Mouse (Mus musculus) liver, embryonic 14.5 days (tissue): ENCODE measurements around the gene Tent4a. TPM values are rescaled to one million over a fixed set of nuclear protein-coding genes. Genes with fewer than 3 reads are reported as not detected.

ENCODE experiments used
- ATAC-seq: fragments of 200-750 bp; cut with Nextera tagmentation; 2 replicates; pipeline ENCODE4 v1.8.0; 2017; ENCODE audit warnings: moderate number of reproducible peaks, mild to moderate bottlenecking, moderate library complexity; ENCODE audit not compliant: insufficient read depth
- DNase-seq, 3 experiments: peaks; one replicate each; pipeline ENCODE4 v3.0.0-alpha.2; 2012 to 2013; ENCODE audit warnings: low read depth in 3 of 3, low spot score in 3 of 3
- H3K27ac ChIP-seq: fragments of 300-500 bp; sonication (generic); 2 replicates; pipeline ENCODE4 v1.5.1; 2014; ENCODE audit warnings: moderate library complexity, mild to moderate bottlenecking, control low read depth, inconsistent platforms
- H3K27me3 ChIP-seq: fragments of 300-500 bp; sonication (generic); 2 replicates; pipeline ENCODE4 v1.6.1; 2014; ENCODE audit warnings: mild to moderate bottlenecking, low read length, moderate library complexity; ENCODE audit not compliant: control insufficient read depth, insufficient read depth
- H3K36me3 ChIP-seq: fragments of 300-500 bp; sonication (generic); replicated peaks from 2 replicates; pipeline ENCODE4 v1.6.1; 2014; ENCODE audit warnings: low read depth; ENCODE audit not compliant: control insufficient read depth, insufficient read depth
- H3K4me1 ChIP-seq, 2 experiments: fragments of 200-500 bp in 1 of 2; fragments of 300-500 bp in 1 of 2; sonication (generic) in 1 of 2; replicated peaks; 2 replicates each; pipeline ENCODE4 v1.6.1; 2012 to 2014; ENCODE audit warnings: antibody characterized with exemption in 1 of 2, inconsistent platforms in 1 of 2, low read length in 1 of 2; ENCODE audit not compliant: control insufficient read depth in 2 of 2, insufficient read depth in 2 of 2
- H3K4me2 ChIP-seq: fragments of 300-500 bp; sonication (generic); 2 replicates; pipeline ENCODE4 v1.6.1; 2014; ENCODE audit warnings: low read depth, mild to moderate bottlenecking, control low read depth, moderate library complexity
- H3K4me3 ChIP-seq, 2 experiments: fragments of 200-500 bp in 1 of 2; fragments of 300-500 bp in 1 of 2; sonication (generic) in 1 of 2; 2 replicates each; pipeline ENCODE4 v1.5.1; 2012 to 2014; ENCODE audit warnings: low read depth in 2 of 2, low read length in 2 of 2, mild to moderate bottlenecking in 2 of 2, control low read depth in 1 of 2, inconsistent platforms in 1 of 2, moderate library complexity in 1 of 2; ENCODE audit not compliant: insufficient read depth in 1 of 2
- H3K9ac ChIP-seq: fragments of 300-500 bp; sonication (generic); replicated peaks from 2 replicates; pipeline ENCODE4 v1.6.1; 2014; ENCODE audit warnings: mild to moderate bottlenecking, control low read depth, moderate library complexity
- H3K9me3 ChIP-seq: fragments of 300-500 bp; sonication (generic); 2 replicates; pipeline ENCODE4 v1.6.1; 2016; ENCODE audit warnings: low read length, mixed read lengths; ENCODE audit not compliant: control insufficient read depth
- CTCF ChIP-seq: IDR thresholded peaks from 2 replicates; pipeline ENCODE4 v1.5.1; 2016; ENCODE audit warnings: antibody characterized with exemption, low read depth, control low read depth
- EP300 ChIP-seq: IDR thresholded peaks from 2 replicates; pipeline ENCODE4 v1.6.1; 2016; ENCODE audit warnings: antibody characterized with exemption, low read depth
- WGBS: fragments of 180-500 bp; shearing (Covaris S2); extraction: QIAGEN DNeasy Blood & Tissue Kit; methylation state at CpG from one replicate; pipeline ENCODE4 v1.1.7; 2014; ENCODE audit not compliant: insufficient replicate concordance; 5-methylcytosine and 5-hydroxymethylcytosine counted together
- polyA plus RNA-seq, 2 experiments: library from polyadenylated mRNA; depleted of rRNA in 1 of 2; stranded (reverse) in 1 of 2; unstranded in 1 of 2; fragments of >200 nt; fragmentation: Nextera tagmentation in 1 of 2; extraction: Ambion mirVana in 1 of 2; gene quantifications; 2 replicates each; pipeline versions ENCODE4 v1.2.1 to v1.2.3; 2012 to 2014

The Tent4a gene
- polyA plus RNA-seq, 2 experiments: 2.3 to 6.3 TPM

DNA sequence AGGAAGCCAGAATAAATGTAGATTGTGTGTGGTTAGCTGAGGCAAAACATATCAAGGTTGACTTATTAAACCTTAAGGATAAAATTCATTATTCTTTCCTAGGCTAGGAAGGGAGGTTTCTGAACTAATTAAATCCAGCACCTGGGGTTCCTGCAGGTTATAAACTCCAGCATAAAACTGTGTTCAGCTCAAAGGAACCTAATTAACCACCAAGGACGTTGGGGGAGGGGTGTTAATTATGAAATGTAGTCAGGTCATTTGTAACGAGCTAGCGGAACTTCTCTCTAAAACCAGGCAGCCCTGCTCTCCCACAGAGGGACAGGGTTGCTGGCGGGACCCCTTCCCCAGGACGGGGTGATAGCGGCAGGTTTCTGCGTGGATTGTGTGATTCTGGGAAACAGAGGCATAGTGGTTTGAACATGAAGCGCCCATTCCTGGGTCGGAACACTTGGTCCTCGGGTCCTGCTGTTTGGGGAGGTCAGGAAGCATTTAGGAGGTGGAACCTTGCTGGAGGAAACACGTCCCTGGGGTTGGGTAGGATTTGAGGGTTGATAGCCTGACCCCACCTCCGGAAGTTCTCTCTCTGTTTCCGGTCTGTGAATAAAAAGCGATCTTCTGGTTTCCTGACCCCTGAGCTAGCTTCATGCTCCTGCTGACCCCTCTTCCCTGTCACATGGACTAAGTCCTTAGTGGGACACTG lies 78.8 kb downstream of the Tent4a start:
- H3K4me1 ChIP-seq: no peaks in the 10 kb centered on the region
- DNase-seq: no peak
- H3K4me3 ChIP-seq: no peak overlapping the region
- H3K27me3 ChIP-seq: no peaks in the 10 kb centered on the region
- no peaks in the 10 kb centered on the region for H3K9me3 ChIP-seq
- ATAC-seq: no peak
- H3K9ac ChIP-seq: no peak overlapping the region
- no peaks in the 10 kb centered on the region for H3K36me3 ChIP-seq
- WGBS: 61% methylated on average over 14 of the region's 14 CpGs
- no peak overlapping the region for H3K4me2 ChIP-seq
- H3K27ac ChIP-seq: no peak overlapping the region
- TF ChIP-seq CTCF (no peak), EP300 (no peak)

Other genes with a start within 250 kb of the Tent4a start
- 39.7 and 58.7 TPM in 2 replicates for gene Nsun2, start 871 bp downstream of the Tent4a start, polyA plus RNA-seq (2012; rRNA removed)
- 88.8 and 98.1 TPM in 2 replicates for gene Nsun2, start 871 bp downstream of the Tent4a start, polyA plus RNA-seq (2014; fragmentation: Nextera tagmentation; extraction: Ambion mirVana)
- gene Srd5a1, start 76.8 kb upstream of the Tent4a start, polyA plus RNA-seq (2012; rRNA removed): 1.9 and 2.0 TPM in 2 replicates
- gene Srd5a1, start 76.8 kb upstream of the Tent4a start, polyA plus RNA-seq (2014; fragmentation: Nextera tagmentation; extraction: Ambion mirVana): 3.0 and 3.9 TPM in 2 replicates
- gene Ube2ql1, start 205.3 kb upstream of the Tent4a start, polyA plus RNA-seq (2012; rRNA removed): 0.22 and 0.36 TPM in 2 replicates
- gene Ube2ql1, start 205.3 kb upstream of the Tent4a start, polyA plus RNA-seq (2014; fragmentation: Nextera tagmentation; extraction: Ambion mirVana): 0.08 and 0.15 TPM in 2 replicates